Mouse (Mus musculus): ENCODE data around the gene Glra3.

The Glra3 gene

DNA sequence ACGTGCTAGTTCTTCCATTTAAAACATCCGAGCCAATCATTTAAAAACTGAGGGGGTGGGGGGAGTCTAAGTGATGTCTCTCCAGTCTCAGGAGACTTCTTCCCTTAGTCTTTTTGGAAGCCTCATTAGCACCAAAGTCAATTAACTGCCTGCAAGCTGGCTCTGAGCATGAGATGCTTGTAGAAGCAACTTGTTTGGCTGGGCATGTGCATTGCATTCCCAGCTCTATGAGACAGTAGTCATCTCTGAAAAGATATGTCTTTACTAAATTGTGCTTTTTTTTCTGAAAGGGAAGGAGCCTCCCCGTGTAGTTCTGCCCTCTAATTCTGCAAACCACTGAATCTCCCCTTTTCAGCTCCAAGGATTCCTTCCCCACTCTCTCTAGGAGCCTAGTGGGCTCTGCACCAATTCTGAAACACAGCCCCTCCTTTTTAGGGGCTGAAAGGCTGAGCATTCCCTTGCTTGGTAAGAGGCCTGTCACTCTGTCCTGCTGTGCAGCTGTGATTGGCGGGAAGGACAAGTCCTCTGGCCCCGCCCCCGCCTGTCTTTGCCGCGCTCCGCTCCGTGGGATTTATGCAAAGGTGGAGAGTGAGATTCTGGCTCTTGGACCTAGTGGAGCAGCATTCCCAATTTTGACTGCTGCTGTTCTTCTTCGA lies at the start of gene Glra3:
Glra3 (plus strand) TSS at position 591 of the 656 bp plus-strand sequence.
- in situ Hi-C loops (cut with MboI, MseI), result no loop called here

DNA sequence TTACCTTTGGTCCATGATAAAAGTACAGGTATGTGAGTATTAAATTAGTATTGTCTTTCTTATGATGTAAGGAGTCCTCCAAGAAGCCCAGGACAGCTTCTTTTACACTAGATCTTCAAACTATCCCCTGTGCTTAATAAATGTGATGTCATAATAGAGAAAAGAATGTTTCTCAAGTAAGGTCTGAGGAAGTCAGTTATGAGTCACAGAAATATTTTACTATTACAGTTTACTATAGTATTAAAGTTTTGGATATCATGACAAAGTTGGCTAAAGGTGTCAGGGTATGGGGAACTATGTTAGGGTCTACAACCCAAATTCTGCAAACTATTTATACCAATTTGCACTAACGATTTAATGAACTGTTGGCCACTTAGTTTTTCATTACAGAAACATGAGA lies 33.4 kb upstream of the Glra3 start, which contains the start of gene Adam29:
Adam29 (minus strand) TSS at position 101 of the 400 bp plus-strand sequence.
- in situ Hi-C loops (cut with MboI, MseI), result no loop called here

DNA sequence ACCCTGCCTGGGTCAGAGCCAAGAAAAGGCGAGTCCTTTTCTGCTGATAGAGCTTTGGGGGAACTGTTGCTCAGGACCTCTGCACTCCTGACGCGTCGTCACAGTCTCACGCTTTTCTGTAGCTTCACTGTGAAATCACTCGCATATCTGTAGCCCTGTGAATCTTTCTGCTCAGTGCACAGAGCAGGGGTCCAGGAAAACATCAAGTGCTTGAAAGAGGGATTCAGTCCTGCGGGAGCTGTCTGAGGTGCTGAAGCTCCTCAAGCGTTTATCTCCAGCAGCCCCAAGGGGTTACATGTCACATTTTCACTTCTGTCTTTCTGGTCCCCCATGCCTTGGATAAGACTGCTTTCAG lies 243 bp downstream of the Glra3 start:
- in situ Hi-C loops (cut with MboI, MseI), result no loop called here

DNA sequence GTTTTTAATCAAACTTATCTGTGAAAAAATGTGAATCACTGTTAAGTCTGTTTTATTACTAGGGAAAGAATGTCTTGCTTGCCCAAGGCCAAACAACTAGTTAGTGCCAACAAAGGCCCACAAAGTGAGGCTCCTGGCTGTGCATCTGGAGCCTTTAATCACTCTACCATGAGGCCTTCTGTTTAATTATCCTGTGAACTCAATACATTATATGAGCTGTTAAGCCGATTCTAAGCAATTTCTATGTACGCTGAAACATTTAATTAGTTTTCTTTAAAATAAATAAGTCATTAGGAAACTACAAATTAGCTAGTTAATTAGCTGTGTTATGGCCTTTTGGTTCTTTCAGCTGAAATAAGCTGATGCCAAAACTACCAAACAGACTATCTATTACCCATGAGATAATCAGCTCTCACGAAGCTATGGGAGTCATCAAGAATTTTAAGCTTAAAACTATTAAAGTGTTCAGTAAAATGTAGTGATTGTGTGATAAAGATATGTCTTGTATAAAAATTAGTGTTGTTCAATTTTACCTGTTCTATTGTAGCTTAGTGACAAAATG lies 24.6 kb downstream of the Glra3 start:
- in situ Hi-C loops (cut with MboI, MseI), result no loop called here

DNA sequence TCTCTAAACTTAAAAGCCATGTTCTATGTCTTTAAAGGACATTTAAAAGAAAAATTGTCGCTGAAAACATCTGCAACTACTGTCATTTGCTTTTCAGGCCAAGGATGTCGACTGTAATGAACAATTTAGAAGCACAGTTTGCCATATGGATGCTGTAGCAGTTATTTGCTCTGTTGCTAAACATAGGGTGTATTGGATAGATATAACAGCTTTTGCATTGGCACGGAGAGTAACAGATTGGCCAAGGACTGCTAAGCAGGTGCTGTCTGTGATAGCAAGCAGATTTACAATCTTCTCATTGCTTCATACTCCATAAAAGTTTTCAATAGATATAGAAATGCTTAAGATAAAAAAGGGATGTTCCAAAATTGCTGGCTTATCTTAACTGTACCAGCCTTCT lies 57.6 kb downstream of the Glra3 start:
- in situ Hi-C loops (cut with MboI, MseI), result no loop called here

DNA sequence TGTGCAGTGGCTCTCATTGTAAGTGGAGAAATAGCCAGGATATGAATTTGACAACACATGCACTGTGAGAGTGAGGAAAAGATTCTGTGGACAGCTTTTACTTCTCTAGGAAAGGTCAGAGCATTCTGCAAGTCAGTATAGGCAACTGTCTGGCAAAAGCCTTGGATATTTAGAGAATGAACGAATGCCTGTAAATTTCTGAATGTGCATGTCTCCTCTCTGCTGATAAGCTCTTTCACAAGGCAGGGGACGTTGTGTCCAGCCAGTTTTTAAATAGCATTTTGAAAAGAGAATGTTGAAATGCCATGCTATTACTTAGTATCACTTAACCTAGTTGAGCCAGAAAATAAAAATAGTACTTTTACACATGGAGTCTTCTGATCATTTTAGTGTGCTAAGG lies 114.1 kb downstream of the Glra3 start:
- in situ Hi-C loops (cut with MboI, MseI), result no loop called here

DNA sequence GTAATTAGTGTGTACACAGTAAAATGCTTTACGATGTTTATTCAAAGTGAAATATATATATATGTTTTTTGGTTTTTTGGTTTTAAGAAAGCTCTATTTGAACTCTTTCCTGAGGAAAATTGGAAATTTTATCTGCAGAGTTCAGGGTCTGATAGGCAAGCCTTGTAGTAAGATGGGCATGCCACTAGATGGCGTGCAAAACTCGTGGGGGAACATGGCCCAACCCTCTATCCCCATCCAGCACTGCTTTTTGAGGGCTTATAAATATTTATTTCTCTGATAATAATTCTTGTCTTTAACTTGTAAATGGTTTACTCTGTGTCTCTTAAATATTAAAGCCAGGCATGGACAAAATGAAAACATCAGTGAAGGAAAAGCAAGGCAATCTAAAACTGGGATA lies 122.8 kb downstream of the Glra3 start:
- in situ Hi-C loops (cut with MboI, MseI), result no loop called here

DNA sequence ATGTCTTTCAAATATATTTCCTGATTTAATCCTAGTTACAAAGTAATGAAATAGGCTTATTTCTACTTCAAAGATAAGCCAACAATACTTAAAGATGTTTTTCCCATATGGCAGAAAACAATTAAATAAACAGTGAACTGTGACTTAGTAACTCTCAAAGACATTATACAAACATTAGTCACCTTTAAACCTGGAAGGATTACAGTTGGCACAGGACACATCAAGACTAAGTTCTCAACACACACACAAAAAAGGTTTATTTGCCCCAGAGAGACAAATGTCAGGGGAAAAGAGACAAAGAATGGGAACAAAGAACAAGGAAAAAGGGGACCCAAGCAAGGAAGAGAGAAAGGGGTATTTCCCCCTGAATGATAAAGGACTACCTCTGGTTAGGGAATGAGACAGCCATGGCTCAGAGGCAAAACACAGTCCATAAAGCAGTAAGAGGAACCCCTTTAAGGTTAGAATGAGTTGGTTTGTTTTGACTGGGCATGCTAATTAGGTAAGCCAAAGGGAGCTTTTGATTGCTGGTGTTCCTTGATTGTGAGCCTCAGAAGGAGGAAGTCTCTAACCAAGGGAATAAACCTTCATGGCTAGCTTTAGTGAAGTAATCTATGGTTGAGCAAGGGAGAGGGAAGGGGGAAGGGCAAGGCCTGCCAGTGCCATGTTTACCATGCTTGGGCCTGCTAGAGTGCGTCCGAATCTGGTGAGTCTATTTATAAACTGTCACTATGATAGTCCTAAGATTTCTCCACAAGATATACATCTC lies 130.4 kb downstream of the Glra3 start:
- in situ Hi-C loops (cut with MboI, MseI), result no loop called here

DNA sequence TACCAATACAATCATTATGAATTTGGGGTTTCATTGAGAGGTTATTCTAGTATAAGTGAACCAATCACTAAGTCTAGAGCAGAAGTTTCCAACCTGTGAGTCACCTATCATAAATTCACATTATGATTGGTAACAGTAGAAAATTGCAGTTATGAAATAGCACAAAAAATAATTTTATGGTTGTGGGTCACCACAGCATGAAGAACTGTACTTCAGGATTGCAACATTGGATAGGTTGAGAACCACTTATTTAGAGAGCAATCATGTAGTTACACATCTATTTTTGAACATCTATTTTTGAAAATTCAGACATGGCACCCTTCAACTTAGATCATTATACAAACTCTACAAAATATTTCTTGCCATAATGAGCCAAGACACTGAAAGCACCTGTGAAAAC lies 143.4 kb downstream of the Glra3 start:
- in situ Hi-C loops (cut with MboI, MseI), result loop anchor here (25.0 kb wide), 1 partner anchor 379 kb away; no protein-coding TSS in a partner anchor

DNA sequence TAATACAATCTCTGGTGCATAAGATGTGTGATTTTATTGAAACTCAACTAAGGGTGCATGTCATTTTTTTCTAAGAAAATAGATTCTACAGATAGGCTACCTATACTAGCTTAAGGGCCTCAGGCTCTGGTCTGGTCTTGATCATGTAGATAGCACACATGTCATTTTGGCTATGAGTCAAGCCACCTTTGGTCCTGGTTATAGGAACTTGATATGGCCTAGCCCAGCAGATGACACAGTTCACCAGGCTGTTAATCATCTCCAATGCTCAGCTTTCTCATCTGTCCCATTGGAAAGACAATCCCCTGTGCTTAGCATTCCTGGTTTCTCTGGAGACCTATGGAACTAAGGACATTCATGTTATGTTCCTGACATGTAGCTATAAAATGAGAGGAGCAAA lies 154.1 kb downstream of the Glra3 start:
- in situ Hi-C loops (cut with MboI, MseI), result loop anchor here (25.0 kb wide), 1 partner anchor 368 kb away; no protein-coding TSS in a partner anchor

DNA sequence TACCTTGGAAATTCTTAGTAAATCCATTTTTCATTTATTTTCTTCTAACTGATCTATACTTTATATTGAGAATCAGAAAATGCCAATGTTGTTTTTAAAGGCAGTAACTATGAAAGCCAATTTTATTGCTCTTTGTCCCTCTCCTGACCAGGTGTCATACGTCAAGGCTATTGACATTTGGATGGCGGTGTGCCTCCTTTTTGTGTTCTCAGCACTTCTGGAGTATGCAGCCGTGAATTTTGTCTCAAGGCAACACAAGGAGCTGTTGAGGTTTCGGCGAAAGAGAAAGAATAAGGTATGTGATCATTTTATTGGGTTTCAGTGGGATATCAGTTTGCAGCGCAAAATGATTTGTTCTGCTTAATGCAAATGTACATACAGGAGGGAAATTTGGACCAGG lies 170.0 kb downstream of the Glra3 start:
- in situ Hi-C loops (cut with MboI, MseI), result no loop called here

DNA sequence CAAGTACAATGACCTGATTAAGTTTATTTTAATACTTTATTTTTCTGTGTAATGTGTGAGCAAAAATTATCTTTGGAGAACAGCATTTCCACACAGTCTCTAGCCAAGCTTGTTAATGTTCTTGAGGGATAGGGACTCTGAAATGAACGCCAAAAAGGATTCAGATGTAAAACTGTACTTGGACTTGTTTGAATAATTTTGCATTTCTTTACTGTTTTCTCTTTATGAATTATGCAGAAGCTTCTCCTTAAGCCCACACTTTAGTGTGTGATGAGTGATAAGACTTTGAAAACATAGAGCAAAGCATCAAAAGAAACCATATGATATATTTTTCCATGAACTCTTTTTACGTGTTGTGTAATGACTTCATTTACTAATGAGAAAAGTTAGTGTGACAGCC lies 189.1 kb downstream of the Glra3 start:
- in situ Hi-C loops (cut with MboI, MseI), result no loop called here

DNA sequence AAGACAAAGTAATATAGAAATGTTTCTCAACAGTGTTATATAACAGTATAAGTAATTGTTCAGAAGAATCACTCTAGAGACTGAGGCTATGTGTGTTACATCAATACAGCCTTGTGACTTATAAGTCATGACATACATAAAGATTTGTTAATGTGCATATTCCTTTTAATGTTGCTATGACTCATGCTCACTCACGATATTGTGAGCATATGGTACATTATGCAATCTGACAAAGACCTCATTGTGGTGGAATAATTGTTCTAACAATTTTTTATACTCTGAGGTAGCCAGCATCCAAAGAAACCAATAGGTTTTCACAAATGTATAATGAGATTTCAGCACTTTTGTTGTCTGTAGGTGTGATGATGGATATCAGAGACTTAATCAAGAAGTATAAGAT lies 210.4 kb downstream of the Glra3 start:
- in situ Hi-C loops (cut with MboI, MseI), result no loop called here

DNA sequence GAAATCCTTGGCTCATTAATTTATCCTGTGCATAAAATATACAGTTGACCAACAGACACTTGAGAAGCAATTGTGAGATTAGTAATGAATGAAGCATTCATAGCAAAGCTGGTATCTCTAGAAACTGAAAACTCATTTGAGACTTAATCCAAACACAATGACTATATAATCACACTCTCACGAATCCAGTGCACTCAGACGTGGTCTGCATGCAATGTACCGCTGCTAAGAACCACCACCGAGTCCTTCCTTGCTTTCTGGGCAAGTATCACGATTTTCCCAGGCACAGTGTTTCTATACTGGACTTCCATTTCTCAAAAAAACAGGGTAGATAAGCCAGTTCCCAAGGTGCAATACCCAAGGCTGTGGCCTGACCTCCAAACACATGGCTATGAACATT lies 211.3 kb downstream of the Glra3 start:
- in situ Hi-C loops (cut with MboI, MseI), result no loop called here

DNA sequence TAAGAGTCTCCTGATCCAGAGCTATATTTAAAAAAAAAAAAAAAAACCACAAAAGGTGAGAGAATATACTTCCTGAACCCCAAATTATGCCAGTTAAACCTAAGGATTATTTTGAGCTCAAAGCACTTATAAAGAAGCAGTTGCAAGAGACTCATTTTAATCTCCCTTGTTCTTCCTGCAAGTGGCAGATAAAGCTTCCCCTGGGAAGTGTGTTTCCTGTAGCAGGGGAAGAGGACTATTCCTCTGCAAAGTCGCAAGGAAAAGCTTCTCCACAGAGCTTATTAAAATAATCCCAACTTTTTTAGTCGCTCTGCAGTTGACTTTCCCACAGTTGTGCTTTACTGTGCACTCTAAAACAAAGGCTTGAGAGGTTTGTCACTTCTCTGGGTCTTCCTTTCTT lies 218.7 kb downstream of the Glra3 start:
- in situ Hi-C loops (cut with MboI, MseI), result no loop called here

Data from T-helper 2 cell (primary cell).